Mouse (Mus musculus) kidney, embryonic 14.5 days (tissue): ENCODE data around the gene Dpep3. TPM values are rescaled to one million over a fixed set of nuclear protein-coding genes. Genes with fewer than 3 reads are reported as not detected.

ENCODE experiments used
- ATAC-seq: fragments of 200-750 bp; cut with Nextera tagmentation; 2 replicates; pipeline ENCODE4 v1.8.0; 2017; ENCODE audit warnings: moderate number of reproducible peaks, mild to moderate bottlenecking, moderate TSS enrichment, moderate library complexity; ENCODE audit not compliant: low FRiP score, low TSS enrichment
- H3K27ac ChIP-seq: fragments of 300-500 bp; sonication (generic); 2 replicates; pipeline ENCODE4 v1.5.1; 2014; ENCODE audit warnings: low read depth, mild to moderate bottlenecking, low read length, moderate library complexity, mixed read lengths
- H3K27me3 ChIP-seq: fragments of 300-500 bp; sonication (generic); 2 replicates; pipeline ENCODE4 v1.6.1; 2014; ENCODE audit warnings: mild to moderate bottlenecking, low read length; ENCODE audit not compliant: control insufficient read depth, insufficient read depth
- H3K36me3 ChIP-seq: fragments of 300-500 bp; sonication (generic); 2 replicates; pipeline ENCODE4 v1.6.1; 2014; ENCODE audit warnings: low read length, mixed read lengths; ENCODE audit not compliant: control insufficient read depth, insufficient read depth
- H3K4me1 ChIP-seq: fragments of 300-500 bp; sonication (generic); 2 replicates; pipeline ENCODE4 v1.6.1; 2014; ENCODE audit warnings: low read length, mixed read lengths; ENCODE audit not compliant: control insufficient read depth, insufficient read depth
- H3K4me2 ChIP-seq: fragments of 300-500 bp; sonication (generic); replicated peaks from 2 replicates; pipeline ENCODE4 v1.6.1; 2014; ENCODE audit warnings: low read depth, mild to moderate bottlenecking, low read length
- H3K4me3 ChIP-seq: fragments of 300-500 bp; sonication (generic); 2 replicates; pipeline ENCODE4 v1.5.1; 2014; ENCODE audit warnings: mild to moderate bottlenecking, low read length
- H3K9ac ChIP-seq: fragments of 300-500 bp; sonication (generic); 2 replicates; pipeline ENCODE4 v1.6.1; 2014; ENCODE audit warnings: low read depth, mild to moderate bottlenecking, low read length, moderate library complexity
- H3K9me3 ChIP-seq: fragments of 300-500 bp; sonication (generic); 2 replicates; pipeline ENCODE4 v1.6.1; 2016; ENCODE audit warnings: low read length; ENCODE audit not compliant: control insufficient read depth
- WGBS: fragments of 180-500 bp; shearing (Covaris S2); extraction: QIAGEN DNeasy Blood & Tissue Kit; methylation state at CpG from one replicate; pipeline ENCODE4 v1.1.7; 2014; 5-methylcytosine and 5-hydroxymethylcytosine counted together
- microRNA-seq: library from miRNA; unstranded; fragments of <30 nt; microRNA quantifications from one replicate; pipeline ENCODE4, GENCODE M21; 2016
- polyA plus RNA-seq: library from polyadenylated mRNA; unstranded; fragments of >200 nt; fragmentation: Nextera tagmentation; extraction: Ambion mirVana; gene quantifications from 2 replicates; pipeline ENCODE4 v1.2.1, GENCODE M21; 2014

Dpep3 gene
- polyA plus RNA-seq, 1 experiment from 2014 or later: not detected

GRCm38 (mm10) chr8:105935863-105936603, 43.2 kb downstream of the Dpep3 start:
- 33% methylated on average over 7 of the region's 7 CpGs for WGBS
- no peak for ATAC-seq
- Histone ChIP-seq H3K9me3 (no peaks in the 10 kb centered on the region), H3K9ac (peak overlapping the region; percentile 76), H3K4me1 (peaks cover 11% of the 10 kb centered on the region), H3K27ac (no peak overlapping the region; the same call in 1 of the 2 replicates), H3K4me2 (peak overlapping the region; percentile 96), H3K36me3 (peaks cover 15% of the 10 kb centered on the region), H3K27me3 (no peaks in the 10 kb centered on the region), H3K4me3 (peak overlapping the region; percentile 67)

DNA sequence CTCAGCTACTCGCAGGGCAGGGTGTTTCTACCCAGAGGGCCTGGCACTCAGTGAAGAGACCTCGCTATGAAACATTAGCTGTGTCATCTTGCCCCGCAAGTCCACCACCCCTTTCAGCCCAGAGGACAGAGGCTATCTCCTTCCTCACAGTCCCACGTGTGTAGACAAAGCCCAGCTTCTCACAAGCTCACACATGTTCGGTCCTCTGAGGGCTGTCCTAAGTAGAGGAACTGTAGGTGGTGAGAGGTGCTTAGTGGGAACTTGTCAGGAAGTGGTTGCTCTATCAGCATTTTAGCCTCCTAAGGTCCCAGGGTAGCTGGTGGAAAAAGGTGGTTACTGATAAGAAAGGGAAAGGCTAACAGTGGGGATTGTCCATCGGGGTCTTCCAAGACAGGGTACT, 44.1 kb downstream of the Dpep3 start:
- no peak overlapping the region for H3K9ac ChIP-seq
- peaks cover 18% of the 10 kb centered on the region for H3K36me3 ChIP-seq
- no peaks in the 10 kb centered on the region for H3K9me3 ChIP-seq
- no peaks in the 10 kb centered on the region for H3K27me3 ChIP-seq
- no peak overlapping the region for H3K4me3 ChIP-seq
- no peak overlapping the region for H3K4me2 ChIP-seq
- peaks cover 11% of the 10 kb centered on the region for H3K4me1 ChIP-seq
- ATAC-seq: no peak
- WGBS: 83% methylated on average over 6 of the region's 6 CpGs
- H3K27ac ChIP-seq: no peak overlapping the region

DNA sequence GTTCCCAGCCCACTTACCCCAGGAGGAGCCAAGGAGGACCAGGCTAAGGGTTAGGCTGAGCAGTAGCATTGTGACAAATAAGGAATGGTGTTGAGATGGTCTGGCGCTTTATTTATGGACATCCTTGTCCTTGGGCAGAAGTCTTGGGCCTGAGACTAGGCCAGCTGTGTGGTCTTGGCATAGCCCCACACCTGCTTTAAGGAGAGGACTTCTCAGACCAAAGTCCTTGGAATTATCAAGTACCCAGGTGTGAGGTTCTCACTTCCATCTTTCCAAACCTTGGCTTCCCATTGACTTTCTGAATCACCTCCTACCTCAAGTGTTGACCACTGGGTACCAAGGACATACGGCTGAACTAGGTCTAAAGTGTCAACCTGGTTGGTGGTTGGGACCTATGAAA, 45.5 kb downstream of the Dpep3 start, which contains the start of gene Ctrl:
TSS of gene Ctrl (minus strand) at position 101 of the 400 bp plus-strand sequence.
- Histone ChIP-seq H3K4me3 (no peak within 1 kb of the TSS), H3K4me2 (no peak within 1 kb of the TSS), H3K27me3 (no peaks in the 10 kb centered on the region), H3K27ac (no peak within 1 kb of the TSS), H3K9ac (no peak within 1 kb of the TSS), H3K9me3 (no peaks in the 10 kb centered on the region), H3K4me1 (peaks cover 11% of the 10 kb centered on the region), H3K36me3 (peaks cover 31% of the 10 kb centered on the region)
- 91% methylated on average over 2 of the region's 2 CpGs for WGBS
- ATAC-seq: no peak

DNA sequence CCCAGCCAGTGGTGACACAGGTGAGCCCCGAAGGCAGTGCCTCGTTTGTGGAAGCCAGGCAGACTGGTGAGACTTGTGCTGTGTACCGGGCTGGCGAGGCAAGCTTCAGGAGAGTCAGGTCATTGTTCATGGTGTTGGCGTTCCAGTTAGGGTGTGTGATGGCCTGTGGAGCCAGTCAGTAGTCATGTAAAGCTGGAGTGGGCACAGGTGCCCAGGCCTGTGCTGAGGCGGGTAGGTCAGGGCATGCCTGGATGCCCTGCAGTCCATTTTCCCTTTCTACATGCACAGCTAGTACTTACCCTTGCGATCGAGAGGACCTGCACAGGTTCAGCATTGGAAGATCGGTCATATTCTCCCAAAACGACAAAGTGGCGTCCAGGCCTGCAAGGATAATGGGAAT, 46.7 kb downstream of the Dpep3 start:
- Histone ChIP-seq H3K27me3 (no peaks in the 10 kb centered on the region), H3K36me3 (peaks cover 33% of the 10 kb centered on the region), H3K27ac (no peak overlapping the region), H3K4me1 (peaks cover 4% of the 10 kb centered on the region; the same call in 1 of the 2 replicates), H3K4me3 (no peak overlapping the region), H3K4me2 (no peak overlapping the region), H3K9ac (no peak overlapping the region), H3K9me3 (no peaks in the 10 kb centered on the region)
- no peak for ATAC-seq
- WGBS: 90% methylated on average over 11 of the region's 11 CpGs

- peaks cover 2% of the 10 kb centered on the region; the same call in 1 of the 2 replicates for H3K4me1 ChIP-seq
- H3K27ac ChIP-seq: no peak overlapping the region
- peaks cover 33% of the 10 kb centered on the region for H3K36me3 ChIP-seq
- no peak overlapping the region for H3K9ac ChIP-seq
- WGBS: 97% methylated on average over 3 of the region's 3 CpGs
- H3K4me3 ChIP-seq: no peak overlapping the region
- H3K4me2 ChIP-seq: no peak overlapping the region
- H3K27me3 ChIP-seq: no peaks in the 10 kb centered on the region
- ATAC-seq: no peak
- H3K9me3 ChIP-seq: no peaks in the 10 kb centered on the region
Measured at GRCm38 (mm10) chr8:105931271-105931670, 48.0 kb downstream of the Dpep3 start.

- WGBS: 15% methylated on average over 8 of the region's 8 CpGs
- Histone ChIP-seq H3K36me3 (peaks cover 33% of the 10 kb centered on the region), H3K9me3 (no peaks in the 10 kb centered on the region), H3K4me3 (no peak overlapping the region), H3K4me2 (no peak overlapping the region), H3K27me3 (no peaks in the 10 kb centered on the region), H3K9ac (no peak overlapping the region), H3K27ac (no peak overlapping the region), H3K4me1 (no peaks in the 10 kb centered on the region)
- ATAC-seq: peak; percentile 63
Measured at GRCm38 (mm10) chr8:105930602-105931001, 48.6 kb downstream of the Dpep3 start.

- Histone ChIP-seq H3K9ac (no peak overlapping the region), H3K36me3 (peaks cover 17% of the 10 kb centered on the region), H3K4me3 (no peak overlapping the region), H3K27ac (no peak overlapping the region), H3K9me3 (no peaks in the 10 kb centered on the region), H3K27me3 (no peaks in the 10 kb centered on the region), H3K4me2 (no peak overlapping the region), H3K4me1 (no peaks in the 10 kb centered on the region)
- no peak for ATAC-seq
- 77% methylated on average over 3 of the region's 3 CpGs for WGBS
Measured at GRCm38 (mm10) chr8:105925123-105925522, 54.1 kb downstream of the Dpep3 start.

Small RNA genes lying within 50 kb of the gene (microRNA-seq; reads per million reads assigned to microRNA genes)
- not detected for gene Mir7074

Other genes starting within 250 kb of the Dpep3 start
- 11.9 and 15.8 TPM in 2 replicates for gene Gfod2, start 220.8 kb downstream of the Dpep3 start, polyA plus RNA-seq
- 13.6 and 14.9 TPM in 2 replicates for gene Ranbp10, start 152.1 kb downstream of the Dpep3 start, polyA plus RNA-seq
- 0.14 and 0.27 TPM in 2 replicates for gene Tsnaxip1, start 151.7 kb downstream of the Dpep3 start, polyA plus RNA-seq
- gene Cenpt, start 126.2 kb downstream of the Dpep3 start, polyA plus RNA-seq: 31.1 and 41.0 TPM in 2 replicates
- gene Thap11, start 124.3 kb downstream of the Dpep3 start, polyA plus RNA-seq: 57.2 and 65.0 TPM in 2 replicates
- gene Nutf2, start 118.8 kb downstream of the Dpep3 start, polyA plus RNA-seq: 329 and 342 TPM in 2 replicates
- 34.9 and 49.7 TPM in 2 replicates for gene Edc4, start 98.5 kb downstream of the Dpep3 start, polyA plus RNA-seq
- 1.0 and 1.1 TPM in 2 replicates for gene Nrn1l, start 85.9 kb downstream of the Dpep3 start, polyA plus RNA-seq
- gene Pskh1, start 79.0 kb downstream of the Dpep3 start, polyA plus RNA-seq: 20.5 and 34.5 TPM in 2 replicates
- gene Ctrl, start 45.6 kb downstream of the Dpep3 start, polyA plus RNA-seq: 1.5 and 2.0 TPM in 2 replicates
- gene Psmb10, start 41.0 kb downstream of the Dpep3 start, polyA plus RNA-seq: 38.7 and 47.6 TPM in 2 replicates
- 0.89 and 1.6 TPM in 2 replicates for gene Lcat, start 36.0 kb downstream of the Dpep3 start, polyA plus RNA-seq
- 16.8 and 21.8 TPM in 2 replicates for gene Slc12a4, start 13.3 kb downstream of the Dpep3 start, polyA plus RNA-seq
- 18.3 and 19.9 TPM in 2 replicates for gene Dus2, start 11.9 kb upstream of the Dpep3 start, polyA plus RNA-seq
- 0.22 TPM in 1 of 2 replicates, not detected in the other for gene Dpep2nb, start 26.5 kb upstream of the Dpep3 start, polyA plus RNA-seq
- gene Ddx28, start 32.5 kb upstream of the Dpep3 start, polyA plus RNA-seq: 13.4 and 19.8 TPM in 2 replicates
- 8.9 and 10.3 TPM in 2 replicates for gene Nfatc3, start 79.4 kb upstream of the Dpep3 start, polyA plus RNA-seq
- gene Esrp2, start 157.5 kb upstream of the Dpep3 start, polyA plus RNA-seq: 5.6 and 9.1 TPM in 2 replicates
- gene Pla2g15, start 171.0 kb upstream of the Dpep3 start, polyA plus RNA-seq: 2.7 and 6.6 TPM in 2 replicates
- gene Slc7a6, start 189.4 kb upstream of the Dpep3 start, polyA plus RNA-seq: 87.4 and 90.3 TPM in 2 replicates
- 40.8 and 44.7 TPM in 2 replicates for gene Slc7a6os, start 231.5 kb upstream of the Dpep3 start, polyA plus RNA-seq
- gene Prmt7, start 231.5 kb upstream of the Dpep3 start, polyA plus RNA-seq: 39.9 and 59.1 TPM in 2 replicates